ENCODE assay signal across 15 mouse cellular contexts in the genomic region with DNA sequence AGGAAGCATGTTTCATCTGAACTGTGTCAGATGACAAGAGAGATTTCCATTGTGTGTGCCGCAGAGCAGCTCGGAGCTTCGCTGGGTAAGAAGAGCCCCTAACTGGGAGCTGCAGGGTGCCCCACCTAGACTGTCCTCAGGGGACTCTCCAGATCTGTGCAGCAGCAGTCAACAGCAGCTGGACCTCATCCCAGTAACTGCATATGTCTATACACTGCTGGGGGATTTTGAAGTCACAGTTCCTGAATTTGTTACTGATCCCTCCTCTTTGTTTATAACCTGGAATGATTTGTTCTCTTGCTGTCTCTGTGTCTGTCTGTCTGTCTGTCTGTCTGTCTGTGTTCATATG.
DNase-seq lines count a peak whose midpoint lies in the region; ATAC-seq and TF ChIP-seq lines count a peak whose summit lies in the region.
"Had no signal": no experiment of that assay in that cellular context is flagged by ENCODE, and none has a peak within 500 bp of the region (broad histone marks: within the 10 kb centered on the region; RNA-seq: fewer than 3 reads in every experiment).

No protein-coding gene starts in this region.

- H3K36me3 ChIP-seq in forebrain, embryonic 12.5 days (replicated peaks), result no peaks in the 10 kb centered on the region
- H3K36me3 ChIP-seq in forebrain, embryonic 11.5 days (ENCODE audit: control insufficient read depth, insufficient read depth, low read length), result no peaks in the 10 kb centered on the region
- H3K36me3 ChIP-seq in liver, postnatal 0 days (replicated peaks; ENCODE audit: insufficient read depth, low read length), result no peaks in the 10 kb centered on the region
- H3K36me3 ChIP-seq in CH12.LX (replicated peaks in 1 of 2; ENCODE audit: control insufficient read depth in 1 of 2, insufficient read depth in 1 of 2, low read length in 1 of 2), result no peaks in the 10 kb centered on the region
- no peaks in the 10 kb centered on the region for H3K36me3 ChIP-seq in hindbrain, embryonic 15.5 days
- no peaks in the 10 kb centered on the region for H3K36me3 ChIP-seq in intestine, embryonic 16.5 days (ENCODE audit: control insufficient read depth, insufficient read depth, low read length)
- H3K36me3 ChIP-seq: limb, embryonic 12.5 days had no signal

- H3K79me2 ChIP-seq in CH12.LX (replicated peaks; ENCODE audit: control insufficient read depth, extremely low read depth, insufficient read depth, poor library complexity, severe bottlenecking), result no peaks in the 10 kb centered on the region

- ATAC-seq in forebrain, embryonic 12.5 days (ENCODE audit: low FRiP score), result 0 out of 2 replicates have a peak, but pooled peaks have one; percentile 56
- no peak for ATAC-seq in forebrain, embryonic 11.5 days (replicated peaks; ENCODE audit: low FRiP score)
- ATAC-seq in liver, postnatal 0 days, result peak; percentile 73
- ATAC-seq in hindbrain, embryonic 15.5 days (ENCODE audit: low FRiP score, low read depth), result peak; percentile 55; the same call in 1 of the 2 replicates
- ATAC-seq in intestine, embryonic 16.5 days, result no peak

- no peak for DNase-seq in forebrain, embryonic 11.5 days (ENCODE audit: low spot score)
- no peak for DNase-seq in liver, postnatal 0 days
- DNase-seq in liver, result no peak
- DNase-seq in CH12.LX (ENCODE audit: extremely low read depth), result peak; percentile 23
- no peak for DNase-seq in spleen, adult 12 weeks (ENCODE audit: low spot score)
- DNase-seq: adrenal gland, postnatal 25 days; gastrocnemius, adult 2 months; lung, postnatal 4 days; right cerebral cortex, adult 18-20 months had no signal

- no peaks in the 10 kb centered on the region for H3K9me3 ChIP-seq in forebrain, embryonic 12.5 days
- H3K9me3 ChIP-seq in forebrain, embryonic 11.5 days (ENCODE audit: control insufficient read depth, low read length), result no peaks in the 10 kb centered on the region
- H3K9me3 ChIP-seq in liver, postnatal 0 days (ENCODE audit: low read length), result no peaks in the 10 kb centered on the region
- H3K9me3 ChIP-seq in CH12.LX (replicated peaks; ENCODE audit: low read length), result no peaks in the 10 kb centered on the region
- no peaks in the 10 kb centered on the region for H3K9me3 ChIP-seq in hindbrain, embryonic 15.5 days
- H3K9me3 ChIP-seq in intestine, embryonic 16.5 days (ENCODE audit: control insufficient read depth, low read length), result no peaks in the 10 kb centered on the region
- H3K9me3 ChIP-seq: limb, embryonic 12.5 days had no signal

- no peak overlapping the region for H3K27ac ChIP-seq in forebrain, embryonic 12.5 days
- H3K27ac ChIP-seq in forebrain, embryonic 11.5 days (ENCODE audit: low read depth, low read length), result no peak overlapping the region
- H3K27ac ChIP-seq in liver, postnatal 0 days (ENCODE audit: low read depth), result 0 out of 2 replicates have a peak overlapping the region, but pooled peaks have one; percentile 60
- H3K27ac ChIP-seq in CH12.LX (ENCODE audit: insufficient read depth, low read depth), result no peak overlapping the region
- no peak overlapping the region; the same call in 1 of the 2 replicates for H3K27ac ChIP-seq in hindbrain, embryonic 15.5 days (replicated peaks)
- no peak overlapping the region for H3K27ac ChIP-seq in intestine, embryonic 16.5 days (ENCODE audit: low read length)
- H3K27ac ChIP-seq: gastrocnemius, adult 2 months had no signal

- TF ChIP-seq POLR2A in CH12.LX (IDR thresholded peaks at IDR 0.05; ENCODE audit: low read depth, low read length), result no peak

- no peak for TF ChIP-seq CTCF in liver, postnatal 0 days (IDR thresholded peaks at IDR 0.05; ENCODE audit: low read depth)
- no peak for TF ChIP-seq CTCF in CH12.LX (conservative IDR thresholded peaks at IDR 0.05 in 1 of 2, IDR thresholded peaks at IDR 0.05 in 1 of 2; ENCODE audit: low read depth in 2 of 2, low read length in 2 of 2)

- H3K9ac ChIP-seq in forebrain, embryonic 12.5 days, result no peak overlapping the region
- no peak overlapping the region for H3K9ac ChIP-seq in forebrain, embryonic 11.5 days (ENCODE audit: low read length)
- H3K9ac ChIP-seq in liver, postnatal 0 days (replicated peaks), result no peak overlapping the region
- no peak overlapping the region for H3K9ac ChIP-seq in CH12.LX (ENCODE audit: insufficient read depth, low read depth)
- no peak overlapping the region for H3K9ac ChIP-seq in hindbrain, embryonic 15.5 days
- no peak overlapping the region for H3K9ac ChIP-seq in intestine, embryonic 16.5 days (ENCODE audit: low read depth, low read length)
- H3K9ac ChIP-seq: limb, embryonic 12.5 days had no signal

- no peak for TF ChIP-seq EP300 in liver, postnatal 0 days (IDR thresholded peaks at IDR 0.05; ENCODE audit: low read depth)
- no peak for TF ChIP-seq EP300 in CH12.LX (IDR thresholded peaks at IDR 0.05; ENCODE audit: low read length)

- no peak overlapping the region for H3K4me2 ChIP-seq in forebrain, embryonic 12.5 days
- no peak overlapping the region for H3K4me2 ChIP-seq in forebrain, embryonic 11.5 days (ENCODE audit: low read depth, low read length, severe bottlenecking)
- no peak overlapping the region for H3K4me2 ChIP-seq in liver, postnatal 0 days (ENCODE audit: low read depth, low read length)
- no peak overlapping the region for H3K4me2 ChIP-seq in CH12.LX (ENCODE audit: insufficient read depth, low read depth, poor library complexity, severe bottlenecking)
- H3K4me2 ChIP-seq in hindbrain, embryonic 15.5 days, result no peak overlapping the region
- no peak overlapping the region for H3K4me2 ChIP-seq in intestine, embryonic 16.5 days (ENCODE audit: low read depth, low read length)
- H3K4me2 ChIP-seq: heart, embryonic 11.5 days; limb, embryonic 12.5 days had no signal

- no peak for TF ChIP-seq RAD21 in CH12.LX (IDR thresholded peaks at IDR 0.05; ENCODE audit: low read depth, low read length)

- 53% methylated on average over 3 of the region's 3 CpGs for WGBS in forebrain, embryonic 12.5 days
- 66% methylated on average over 3 of the region's 3 CpGs for WGBS in forebrain, embryonic 11.5 days
- 70% methylated on average over 3 of the region's 3 CpGs for WGBS in liver, postnatal 0 days (ENCODE audit: insufficient replicate concordance)
- WGBS in hindbrain, embryonic 15.5 days, result 23% methylated on average over 3 of the region's 3 CpGs
- 47% methylated on average over 3 of the region's 3 CpGs for WGBS in intestine, embryonic 16.5 days

- in situ Hi-C loops in CH12.LX (cut with MboI; ENCODE audit: low pct_ligation_motif_present, low pct_unique_long_range_greater_than_20kb, low sequenced_read_pairs), result no loop called here

- H3K4me3 ChIP-seq in forebrain, embryonic 12.5 days (replicated peaks), result no peak overlapping the region
- no peak overlapping the region for H3K4me3 ChIP-seq in forebrain, embryonic 11.5 days (ENCODE audit: low read depth, low read length)
- no peak overlapping the region for H3K4me3 ChIP-seq in liver, postnatal 0 days (ENCODE audit: low read depth, low read length)
- H3K4me3 ChIP-seq in CH12.LX (replicated peaks in 1 of 3; ENCODE audit: low read depth in 2 of 3, low read length in 2 of 3, poor library complexity in 1 of 3), result no peak overlapping the region
- H3K4me3 ChIP-seq in hindbrain, embryonic 15.5 days, result no peak overlapping the region
- no peak overlapping the region for H3K4me3 ChIP-seq in intestine, embryonic 16.5 days (ENCODE audit: low read length)
- H3K4me3 ChIP-seq: erythroblast, embryonic 14.5 days; gastrocnemius, adult 2 months; limb, embryonic 12.5 days had no signal

- dilution Hi-C loops in CH12.LX (cut with MboI; ENCODE audit: extremely low pct_ligation_motif_present, extremely low pct_unique_long_range_greater_than_20kb, low sequenced_read_pairs), result no loop called here

- peaks cover 26% of the 10 kb centered on the region for H3K4me1 ChIP-seq in forebrain, embryonic 12.5 days
- peaks cover 8% of the 10 kb centered on the region; the same call in 1 of the 2 replicates for H3K4me1 ChIP-seq in forebrain, embryonic 11.5 days (replicated peaks; ENCODE audit: control insufficient read depth, insufficient read depth, low read length)
- no peaks in the 10 kb centered on the region for H3K4me1 ChIP-seq in liver, postnatal 0 days (ENCODE audit: insufficient read depth)
- peaks cover 0 to 31% of the 10 kb centered on the region in 2 experiments; a peak in 2 of 4 replicates for H3K4me1 ChIP-seq in CH12.LX (ENCODE audit: control insufficient read depth in 1 of 2, insufficient read depth in 2 of 2)
- H3K4me1 ChIP-seq in hindbrain, embryonic 15.5 days (replicated peaks), result peaks cover 40% of the 10 kb centered on the region
- no peaks in the 10 kb centered on the region for H3K4me1 ChIP-seq in intestine, embryonic 16.5 days (ENCODE audit: control insufficient read depth, insufficient read depth, low read length)

- 0 out of 2 replicates have a peak, but pooled peaks cover 5% of the 10 kb centered on the region for H3K27me3 ChIP-seq in forebrain, embryonic 12.5 days
- no peaks in the 10 kb centered on the region for H3K27me3 ChIP-seq in forebrain, embryonic 11.5 days (ENCODE audit: control insufficient read depth, insufficient read depth, low read length)
- H3K27me3 ChIP-seq in liver, postnatal 0 days (ENCODE audit: insufficient read depth, low read length), result no peaks in the 10 kb centered on the region
- no peaks in the 10 kb centered on the region for H3K27me3 ChIP-seq in CH12.LX (replicated peaks)
- H3K27me3 ChIP-seq in hindbrain, embryonic 15.5 days, result no peaks in the 10 kb centered on the region
- no peaks in the 10 kb centered on the region for H3K27me3 ChIP-seq in intestine, embryonic 16.5 days (replicated peaks; ENCODE audit: control insufficient read depth, insufficient read depth, low read length)

TF ChIP-seq in CH12.LX, 34 proteins besides CTCF, POLR2A, EP300 and RAD21:
- TF ChIP-seq HCFC1 (IDR thresholded peaks at IDR 0.05; ENCODE audit: low read depth, low read length) (no peak), ZKSCAN1 (IDR thresholded peaks at IDR 0.05; ENCODE audit: borderline replicate concordance, low read depth, low read length) (no peak)

Comparison
In these comparisons a context has a peak if more than half of its experiments do, and no peak if none do; other contexts are left out.
1. ATAC-seq: peak in forebrain, embryonic 12.5 days (single experiment), liver, postnatal 0 days (single experiment) and hindbrain, embryonic 15.5 days (single experiment); none in forebrain, embryonic 11.5 days (single experiment) and intestine, embryonic 16.5 days (single experiment).